Mouse (Mus musculus) right cerebral cortex, adult 2 months (tissue): Measurements from ENCODE around the gene Ssr3.
"Not testable (repeated sequence)": the region's sequence is repeated elsewhere in the genome, so short reads cannot be mapped to it uniquely, and the experiment has no call there.

Experiments
- DNase-seq, 2 experiments: peaks; one replicate each; pipeline ENCODE4 v3.0.0; 2021 to 2022; ENCODE audit warnings: low spot score in 2 of 2

Ssr3 gene

GRCm38 (mm10) chr3:65392421-65392817 lies at the start of gene Ssr3:
Gene Ssr3 (minus strand): TSS chr3:65392623.
- DNase-seq = peak; percentile 98 to 99

GRCm38 (mm10) chr3:65441586-65442111 lies 49.2 kb upstream of the Ssr3 start:
- peak; percentile 38 to 62 for DNase-seq

DNA sequence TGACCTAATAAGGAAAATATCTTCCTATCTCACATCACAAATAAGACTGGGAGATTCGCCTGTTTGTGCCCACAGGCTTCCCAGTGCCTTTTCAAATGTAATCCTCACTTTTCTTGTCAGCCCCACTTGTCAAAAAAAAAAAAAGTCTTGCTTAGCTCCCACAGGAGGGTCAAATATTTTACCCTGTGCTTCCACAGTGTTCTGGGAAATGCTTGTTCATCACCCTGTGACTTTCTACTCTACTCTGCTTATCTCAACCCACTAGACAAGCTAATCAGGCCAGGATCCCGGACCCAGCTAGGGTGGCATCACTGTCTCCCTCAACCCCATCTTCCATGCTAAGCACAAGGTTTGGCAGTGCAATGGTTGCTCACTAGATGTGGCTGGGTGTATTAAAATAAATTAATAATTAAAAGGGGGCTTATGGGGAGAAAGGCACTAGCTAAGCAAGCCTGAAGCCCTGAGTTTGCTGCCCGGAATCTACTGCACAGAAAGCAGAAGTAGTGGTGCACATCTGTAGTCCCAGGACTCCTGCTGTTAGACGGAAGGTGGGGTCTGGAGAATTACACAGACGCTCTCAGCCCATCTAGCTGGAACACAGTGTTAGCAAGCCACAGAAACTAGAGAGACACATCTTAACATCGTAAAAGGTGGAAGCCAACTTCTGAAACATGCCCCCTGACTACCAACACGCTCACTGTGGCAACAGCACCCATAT lies 46.2 kb upstream of the Ssr3 start:
- no peak for DNase-seq

GRCm38 (mm10) chr3:65435812-65436211 lies 43.4 kb upstream of the Ssr3 start:
- no peak for DNase-seq

GRCm38 (mm10) chr3:65435101-65435571 lies 42.7 kb upstream of the Ssr3 start:
- DNase-seq = no peak

- no peak for DNase-seq
Measured at GRCm38 (mm10) chr3:65432236-65432635, 39.8 kb upstream of the Ssr3 start.

DNA sequence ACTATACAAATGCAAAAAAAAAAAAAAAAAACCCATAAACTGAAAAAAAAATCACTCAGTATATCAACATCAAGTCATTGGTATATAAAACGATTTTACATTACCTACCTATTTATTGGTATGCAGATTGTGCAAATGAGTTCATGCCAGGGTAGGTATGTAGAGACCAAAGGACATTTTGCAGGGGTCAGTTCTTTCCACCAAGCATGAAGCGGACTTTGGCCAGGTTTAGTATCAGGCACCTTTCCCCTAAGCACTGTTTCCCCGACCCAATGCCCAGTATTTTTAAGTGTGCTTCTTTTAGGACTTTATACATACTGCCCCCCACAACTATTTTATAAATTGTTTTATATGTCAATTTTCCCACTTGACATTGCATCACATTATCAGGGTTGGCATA lies 27.3 kb upstream of the Ssr3 start:
- DNase-seq = no peak

DNA sequence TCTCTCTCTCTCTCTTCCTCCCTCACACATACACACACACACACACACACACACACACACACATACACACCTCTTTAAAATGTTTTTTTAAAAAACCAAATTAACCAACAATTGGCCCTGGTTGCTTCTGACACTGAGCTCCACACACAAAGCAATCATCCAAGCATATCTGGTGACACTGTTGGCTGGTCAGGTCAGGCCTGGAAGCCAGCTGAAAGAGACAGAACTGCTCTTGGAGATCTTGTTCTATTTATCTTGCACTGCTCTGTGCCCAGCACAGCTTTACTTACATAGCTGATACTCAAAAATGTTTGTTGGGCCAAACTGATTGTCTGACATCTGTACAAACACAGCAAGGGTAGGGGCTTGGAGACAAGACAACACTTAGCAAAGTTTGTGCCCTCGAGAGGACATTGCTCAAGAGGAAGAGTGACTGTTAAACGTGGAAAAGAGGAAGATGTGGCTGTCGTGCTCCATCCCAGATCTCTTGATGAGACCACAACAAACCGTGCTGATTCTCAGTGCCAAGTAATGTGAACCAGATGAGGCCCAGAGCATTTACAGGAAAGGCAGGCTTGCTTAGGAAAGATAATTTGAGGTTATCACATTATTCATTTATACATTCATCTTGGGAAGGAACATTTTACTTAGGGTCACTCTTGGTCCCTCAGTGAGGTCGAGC lies 25.6 kb upstream of the Ssr3 start:
- DNase-seq = no peak

- no peak for DNase-seq
Measured at GRCm38 (mm10) chr3:65416571-65416970, 24.1 kb upstream of the Ssr3 start.

- no peak for DNase-seq
Measured at GRCm38 (mm10) chr3:65407891-65408290, 15.5 kb upstream of the Ssr3 start.

DNA sequence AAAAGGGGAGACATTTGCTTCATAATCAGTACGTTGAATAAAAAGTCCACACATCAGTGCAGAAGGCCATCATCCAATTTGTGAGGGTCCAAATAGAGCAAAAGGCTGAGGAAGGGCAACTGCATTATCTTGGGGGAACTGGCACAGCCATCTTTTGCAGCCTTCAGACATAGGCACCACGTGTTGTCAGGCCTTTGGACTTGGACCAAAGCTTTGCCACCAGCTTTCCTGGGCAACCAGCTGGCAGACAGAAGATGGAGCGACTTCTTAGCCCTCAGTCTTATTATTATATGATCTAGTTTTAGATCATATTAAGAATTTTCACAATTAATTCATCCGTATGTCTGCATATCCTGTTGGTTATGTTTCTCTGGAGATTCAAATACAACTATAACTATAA lies 13.4 kb upstream of the Ssr3 start:
- DNase-seq = no peak

DNA sequence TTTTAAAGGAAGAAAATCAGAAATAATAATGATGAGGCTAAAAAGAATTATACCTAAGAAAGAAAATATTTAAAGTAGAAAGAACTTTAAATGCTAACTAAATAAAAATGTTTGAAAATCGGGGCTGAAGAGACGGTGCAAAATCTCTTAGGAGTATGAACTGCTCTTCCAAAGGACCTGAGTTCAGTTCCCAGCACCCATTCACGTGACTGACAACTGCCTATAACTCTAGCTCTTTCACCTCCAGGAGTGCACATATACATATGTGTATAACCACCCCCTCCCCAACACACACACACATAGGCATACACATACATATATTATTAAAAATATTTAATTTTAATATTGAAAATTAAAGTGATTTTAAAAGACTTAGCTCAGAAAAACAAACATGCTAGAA lies 5.1 kb upstream of the Ssr3 start:
- no peak for DNase-seq

GRCm38 (mm10) chr3:65396835-65397504 lies 4.5 kb upstream of the Ssr3 start:
- DNase-seq = no peak

DNA sequence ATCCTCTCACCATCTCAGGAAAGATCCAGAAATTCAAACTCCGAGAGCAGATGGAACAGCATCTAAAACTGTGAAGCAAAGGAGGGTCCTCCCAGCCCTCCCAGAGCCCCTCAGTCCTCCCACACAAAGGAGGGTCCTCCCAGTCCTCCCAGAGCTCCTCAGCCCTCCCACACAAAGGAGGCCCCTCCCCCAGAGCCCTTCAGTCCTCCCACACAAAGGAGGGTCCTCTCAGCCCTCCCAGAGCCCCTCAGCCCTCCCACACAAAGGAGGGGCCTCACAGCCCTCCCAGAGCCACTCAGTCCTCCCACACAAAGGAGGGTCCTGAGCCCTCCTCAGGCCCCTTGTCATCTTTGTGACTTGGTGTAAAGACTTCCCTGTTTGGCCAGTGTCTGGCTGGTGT lies 2.7 kb upstream of the Ssr3 start:
- not testable (repeated sequence) for DNase-seq

DNA sequence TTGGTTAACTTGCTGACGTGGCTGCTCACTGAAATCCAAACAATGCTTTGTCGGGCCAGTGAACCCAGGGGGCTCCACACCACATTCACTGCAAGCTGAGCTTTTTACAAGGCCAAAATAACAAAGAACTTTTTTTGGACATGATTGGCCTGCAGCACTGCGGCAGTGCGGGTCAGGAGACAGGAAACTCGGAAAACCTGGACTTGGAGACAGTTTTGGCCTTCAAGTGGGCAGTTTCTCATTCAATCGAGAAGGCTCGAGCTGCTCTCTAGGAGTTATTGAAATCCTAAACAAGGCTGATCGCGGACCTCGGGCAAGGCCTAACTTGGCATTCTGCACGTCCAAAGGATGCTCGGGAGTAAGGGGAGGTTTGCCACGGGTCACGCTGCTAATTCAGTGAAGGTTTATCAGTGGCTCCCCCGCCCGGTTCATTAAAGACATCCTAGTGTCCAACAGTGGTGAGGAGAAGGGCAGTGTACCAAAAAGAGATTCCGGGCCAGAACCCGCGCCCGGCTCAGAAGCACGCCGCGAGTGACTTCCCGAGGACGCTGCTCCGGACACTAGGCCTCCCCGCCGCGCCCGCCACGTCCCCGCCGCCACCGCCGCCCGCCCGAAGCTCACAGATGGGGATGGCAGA lies 521 bp downstream of the Ssr3 start:
- DNase-seq = peak in 1 of 2 experiments; percentile 7

DNA sequence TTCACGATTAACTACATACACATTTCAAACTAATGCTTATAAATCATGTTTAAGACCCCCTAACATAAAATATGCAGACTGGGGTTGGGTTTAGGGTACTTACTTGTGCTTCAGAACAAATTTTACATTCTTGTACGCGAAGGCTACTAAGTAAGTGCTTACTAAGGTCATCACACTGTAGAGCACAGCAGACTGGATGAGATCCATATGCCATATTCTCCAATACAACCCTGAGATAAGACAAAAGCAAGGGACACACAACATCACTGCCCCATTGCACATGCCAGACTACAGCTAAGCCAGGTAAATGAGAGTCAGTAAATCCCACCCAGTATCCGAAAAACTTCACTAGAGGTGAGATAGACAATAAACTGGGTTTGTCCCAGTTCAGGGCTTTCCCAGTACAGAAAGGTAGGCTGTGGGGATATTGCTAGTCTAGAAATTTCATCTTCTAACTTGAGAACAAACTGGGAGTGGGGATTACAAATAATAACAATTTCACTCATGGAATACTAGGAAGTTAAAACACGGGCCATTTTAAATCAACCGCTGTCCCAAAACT lies 1.1 kb downstream of the Ssr3 start:
- no peak for DNase-seq

DNA sequence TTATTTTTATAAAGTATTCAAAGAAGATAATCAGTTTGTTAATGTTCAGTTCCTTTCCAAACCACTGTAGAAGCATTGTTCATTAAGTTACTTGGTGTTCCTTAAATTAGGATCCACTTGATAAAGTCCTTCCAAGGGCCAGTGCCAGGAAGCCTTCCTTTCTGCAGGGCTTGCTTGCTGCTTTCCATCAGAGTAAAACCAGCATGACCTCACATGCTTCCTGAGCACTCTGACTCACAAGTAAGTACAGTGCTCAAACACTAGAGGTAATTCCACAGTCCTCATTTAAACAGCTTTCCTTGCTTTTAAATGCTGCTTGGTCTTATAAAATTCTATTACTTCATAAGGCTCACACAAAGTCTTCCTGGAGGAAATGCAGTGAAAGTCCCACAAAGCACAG lies 6.7 kb downstream of the Ssr3 start:
- DNase-seq = no peak

DNA sequence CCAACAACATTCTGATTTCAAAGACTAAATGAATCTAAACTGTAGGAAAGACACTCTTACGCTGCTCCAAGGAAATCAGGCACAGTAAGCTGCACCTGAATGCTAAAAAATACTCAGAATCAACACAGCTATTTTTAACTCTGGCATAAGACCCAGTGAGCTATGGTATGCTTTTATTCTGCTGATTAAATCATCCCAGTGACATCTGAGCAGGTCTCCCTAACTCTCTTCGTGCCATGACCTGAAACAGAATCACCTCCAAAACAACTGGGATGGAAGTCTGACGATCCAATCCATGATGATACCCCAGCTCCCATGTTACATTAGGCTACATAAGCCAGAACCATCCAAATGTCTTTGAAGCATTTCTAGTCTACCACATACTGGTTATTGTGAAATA lies 8.0 kb downstream of the Ssr3 start:
- no peak for DNase-seq

- DNase-seq = no peak
Measured at GRCm38 (mm10) chr3:65381094-65381493, 11.3 kb downstream of the Ssr3 start.

GRCm38 (mm10) chr3:65379884-65380539 lies 12.4 kb downstream of the Ssr3 start:
- DNase-seq = peak; percentile 27 to 46

- no peak for DNase-seq
Measured at GRCm38 (mm10) chr3:65378724-65379123, 13.7 kb downstream of the Ssr3 start.
